Mouse (Mus musculus): Measurements from ENCODE around the gene Jak2. TPM values are rescaled to one million over a fixed set of nuclear protein-coding genes. Genes with fewer than 3 reads are reported as not detected.

Jak2 gene
- total and polyA plus RNA-seq, 3 experiments = 4.3 to 19.5 (median 17.8) TPM

GRCm38 (mm10) chr19:29312661-29313060, 61.0 kb downstream of the Jak2 start:
- WGBS = 77% methylated on average over 7 of the region's 7 CpGs
- Histone ChIP-seq H3K4me1 (ENCODE audit: control insufficient read depth, insufficient read depth, low read length) (no peaks in the 10 kb centered on the region), H3K27ac (no peak overlapping the region), H3K4me3 (no peak overlapping the region), H3K9ac (ENCODE audit: low read depth, low read length) (no peak overlapping the region), H3K27me3 (ENCODE audit: control insufficient read depth, insufficient read depth, low read length) (no peaks in the 10 kb centered on the region), H3K36me3 (ENCODE audit: control insufficient read depth, insufficient read depth, low read length) (no peaks in the 10 kb centered on the region), H3K79me2 (replicated peaks; ENCODE audit: control insufficient read depth, insufficient read depth, low read length) (no peaks in the 10 kb centered on the region)
- intact Hi-C loops (cut with DNase I) = no loop called here
- no peak for DNase-seq
- TF ChIP-seq EP300 (IDR thresholded peaks at IDR 0.05; ENCODE audit: insufficient read depth, low read depth, low read length) (no peak), POLR2A (IDR thresholded peaks at IDR 0.05; ENCODE audit: insufficient read depth, low read depth, low read length) (no peak)

- no peak for DNase-seq
- WGBS = 67% methylated on average over 8 of the region's 8 CpGs
- Histone ChIP-seq H3K79me2 (replicated peaks; ENCODE audit: control insufficient read depth, insufficient read depth, low read length) (no peaks in the 10 kb centered on the region), H3K4me3 (no peak overlapping the region), H3K36me3 (ENCODE audit: control insufficient read depth, insufficient read depth, low read length) (no peaks in the 10 kb centered on the region), H3K27me3 (ENCODE audit: control insufficient read depth, insufficient read depth, low read length) (no peaks in the 10 kb centered on the region), H3K4me1 (ENCODE audit: control insufficient read depth, insufficient read depth, low read length) (no peaks in the 10 kb centered on the region), H3K27ac (no peak overlapping the region), H3K9ac (ENCODE audit: low read depth, low read length) (no peak overlapping the region)
- intact Hi-C loops (cut with DNase I) = no loop called here
- TF ChIP-seq CTCF (IDR thresholded peaks at IDR 0.05) = no peak
- TF ChIP-seq EP300 (IDR thresholded peaks at IDR 0.05; ENCODE audit: insufficient read depth, low read depth, low read length) = no peak
- no peak for TF ChIP-seq POLR2A (IDR thresholded peaks at IDR 0.05; ENCODE audit: insufficient read depth, low read depth, low read length)
Measured at GRCm38 (mm10) chr19:29323416-29324049, 71.9 kb downstream of the Jak2 start.

DNA sequence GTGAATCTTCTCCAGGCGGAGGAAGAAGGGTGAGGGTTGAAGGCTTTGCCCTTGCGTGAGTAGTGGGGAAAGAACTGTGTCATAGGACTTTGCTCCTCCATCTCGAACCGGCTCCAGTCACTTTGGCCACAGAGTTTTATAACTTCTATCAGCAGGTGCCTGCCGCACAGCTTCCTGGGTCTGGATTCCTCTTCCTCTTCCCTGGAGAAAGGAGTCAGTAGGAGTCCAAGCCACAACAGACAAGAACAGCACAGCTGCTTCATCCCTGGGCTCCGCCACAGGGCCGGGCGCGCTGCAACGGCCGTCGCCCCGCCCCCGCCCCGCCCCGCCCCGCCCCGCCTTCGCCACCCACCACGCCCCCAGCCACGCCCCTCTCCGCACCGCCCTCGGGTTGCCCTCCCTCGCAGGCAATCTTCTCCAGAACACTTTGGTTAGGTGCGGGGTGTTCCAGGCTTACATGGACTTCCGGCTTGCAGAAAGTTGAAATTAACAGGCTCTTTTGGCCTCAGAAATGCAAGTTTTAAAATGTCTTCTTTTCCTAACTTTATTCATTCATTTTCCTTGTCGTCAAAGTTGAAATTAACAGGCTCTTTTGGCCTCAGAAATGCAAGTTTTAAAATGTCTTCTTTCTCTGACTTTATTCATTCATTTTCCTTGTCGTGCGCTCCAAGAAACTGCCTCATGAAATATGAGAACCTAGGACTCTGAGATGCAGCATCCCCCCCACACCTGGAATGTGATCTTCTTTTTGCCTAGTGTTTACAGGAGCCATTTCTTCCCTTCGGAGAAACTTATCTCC, 73.6 kb downstream of the Jak2 start, which contains the start of gene Insl6:
Gene Insl6 (minus strand): TSS at position 304 of the 799 bp plus-strand sequence.
- peak; percentile 69 to 80 for DNase-seq
- H3K79me2 ChIP-seq (replicated peaks; ENCODE audit: control insufficient read depth, insufficient read depth, low read length) = no peaks in the 10 kb centered on the region
- TF ChIP-seq EP300 (IDR thresholded peaks at IDR 0.05; ENCODE audit: insufficient read depth, low read depth, low read length) = no peak
- no peak for TF ChIP-seq POLR2A (IDR thresholded peaks at IDR 0.05; ENCODE audit: insufficient read depth, low read depth, low read length)
- TF ChIP-seq CTCF (IDR thresholded peaks at IDR 0.05) = no peak
- peak within 1 kb of the TSS; percentile 48 for H3K4me3 ChIP-seq
- WGBS = 4% methylated on average over 31 of the region's 31 CpGs
- no peak within 1 kb of the TSS for H3K27ac ChIP-seq
- H3K4me1 ChIP-seq (ENCODE audit: control insufficient read depth, insufficient read depth, low read length) = no peaks in the 10 kb centered on the region
- intact Hi-C loops (cut with DNase I) = no loop called here
- 0 out of 2 replicates have a peak within 1 kb of the TSS, but pooled peaks have one; percentile 14 for H3K9ac ChIP-seq (ENCODE audit: low read depth, low read length)
- H3K36me3 ChIP-seq (ENCODE audit: control insufficient read depth, insufficient read depth, low read length) = no peaks in the 10 kb centered on the region
- H3K27me3 ChIP-seq (ENCODE audit: control insufficient read depth, insufficient read depth, low read length) = no peaks in the 10 kb centered on the region

DNA sequence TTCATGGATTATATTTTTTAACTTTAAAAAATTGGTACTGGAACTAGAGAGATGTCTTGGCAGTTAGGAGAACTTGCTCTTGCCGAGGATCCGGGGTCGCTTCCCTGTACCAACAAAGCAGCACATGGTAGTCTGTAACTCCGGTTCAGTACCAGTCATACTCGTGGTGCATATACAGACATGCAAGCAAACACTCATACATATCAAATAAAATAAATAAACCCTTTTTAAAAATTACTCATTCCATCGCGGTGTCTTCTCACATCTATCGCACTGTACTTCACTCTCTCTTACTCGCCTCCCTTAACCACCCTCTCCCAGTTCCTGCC, 74.2 kb downstream of the Jak2 start:
- H3K79me2 ChIP-seq (replicated peaks; ENCODE audit: control insufficient read depth, insufficient read depth, low read length) = no peaks in the 10 kb centered on the region
- H3K27ac ChIP-seq = no peak overlapping the region
- H3K4me3 ChIP-seq = no peak overlapping the region
- 67% methylated on average over 9 of the region's 9 CpGs for WGBS
- TF ChIP-seq EP300 (IDR thresholded peaks at IDR 0.05; ENCODE audit: insufficient read depth, low read depth, low read length) (no peak), CTCF (IDR thresholded peaks at IDR 0.05) (no peak), POLR2A (IDR thresholded peaks at IDR 0.05; ENCODE audit: insufficient read depth, low read depth, low read length) (no peak)
- no peaks in the 10 kb centered on the region for H3K27me3 ChIP-seq (ENCODE audit: control insufficient read depth, insufficient read depth, low read length)
- DNase-seq = no peak
- intact Hi-C loops (cut with DNase I) = no loop called here
- no peak overlapping the region for H3K9ac ChIP-seq (ENCODE audit: low read depth, low read length)
- no peaks in the 10 kb centered on the region for H3K4me1 ChIP-seq (ENCODE audit: control insufficient read depth, insufficient read depth, low read length)
- no peaks in the 10 kb centered on the region for H3K36me3 ChIP-seq (ENCODE audit: control insufficient read depth, insufficient read depth, low read length)

GRCm38 (mm10) chr19:29326396-29326795, 74.8 kb downstream of the Jak2 start:
- intact Hi-C loops (cut with DNase I) = no loop called here
- H3K9ac ChIP-seq (ENCODE audit: low read depth, low read length) = no peak overlapping the region
- DNase-seq = no peak
- H3K36me3 ChIP-seq (ENCODE audit: control insufficient read depth, insufficient read depth, low read length) = no peaks in the 10 kb centered on the region
- H3K79me2 ChIP-seq (replicated peaks; ENCODE audit: control insufficient read depth, insufficient read depth, low read length) = no peaks in the 10 kb centered on the region
- 86% methylated on average over 4 of the region's 4 CpGs for WGBS
- TF ChIP-seq EP300 (IDR thresholded peaks at IDR 0.05; ENCODE audit: insufficient read depth, low read depth, low read length) = no peak
- TF ChIP-seq POLR2A (IDR thresholded peaks at IDR 0.05; ENCODE audit: insufficient read depth, low read depth, low read length) = no peak
- TF ChIP-seq CTCF (IDR thresholded peaks at IDR 0.05) = no peak
- H3K27ac ChIP-seq = no peak overlapping the region
- H3K4me1 ChIP-seq (ENCODE audit: control insufficient read depth, insufficient read depth, low read length) = no peaks in the 10 kb centered on the region
- H3K27me3 ChIP-seq (ENCODE audit: control insufficient read depth, insufficient read depth, low read length) = no peaks in the 10 kb centered on the region
- H3K4me3 ChIP-seq = no peak overlapping the region
